1 mouse cellular context compared by ENCODE assay signal in genomic region chr11:48873591-48874290, GRCm38 (mm10).
TF ChIP-seq lines count a peak whose summit lies in the region.

No protein-coding gene starts in this region.

TF ChIP-seq in CH12.LX, 34 proteins besides CTCF, POLR2A, EP300 and RAD21:
- no peak for TF ChIP-seq ETS1 (conservative IDR thresholded peaks at IDR 0.05; ENCODE audit: low read depth, low read length)
- TF ChIP-seq SIN3A (IDR thresholded peaks at IDR 0.05; ENCODE audit: low read length) = 0 out of 2 replicates have a peak, but pooled peaks have one; percentile 3
- no peak for TF ChIP-seq RCOR1 (conservative IDR thresholded peaks at IDR 0.05; ENCODE audit: low read depth, low read length)
- TF ChIP-seq USF2 (conservative IDR thresholded peaks at IDR 0.05; ENCODE audit: low read depth, low read length) = no peak
